Comparison of ENCODE assay signal across 34 mouse cellular contexts in the genomic region with DNA sequence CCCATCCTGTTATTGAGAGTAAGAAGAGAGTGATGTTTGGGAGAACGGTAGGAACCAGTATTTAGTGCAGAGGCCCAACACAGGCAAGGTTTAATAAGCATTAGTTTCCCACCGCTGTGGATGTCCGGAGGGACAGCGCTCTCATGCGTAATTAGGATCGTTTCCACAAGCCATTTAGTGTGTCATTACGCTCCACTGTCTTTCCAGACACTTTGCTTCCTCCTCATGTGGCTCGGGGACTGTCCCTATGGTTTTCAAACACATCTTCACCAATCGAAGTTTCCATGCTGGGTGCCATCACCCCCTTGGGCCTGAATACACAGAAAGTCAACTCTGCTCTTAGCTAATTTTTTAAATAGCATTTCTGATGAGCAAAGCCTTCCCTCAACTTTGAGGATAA. TPM values are rescaled to one million over a fixed set of nuclear protein-coding genes. Genes with fewer than 3 reads are reported as not detected.
A peak's percentile ranks its signal among the peaks of the same experiment; 100 is the strongest.
DNase-seq lines count a peak whose midpoint lies in the region; ATAC-seq and TF ChIP-seq lines count a peak whose summit lies in the region.
"Had no signal": no experiment of that assay in that cellular context is flagged by ENCODE, and none has a peak within 500 bp of the region (broad histone marks: within the 10 kb centered on the region; RNA-seq: fewer than 3 reads in every experiment).

No protein-coding gene starts in this region.

- H3K4me2 ChIP-seq in midbrain, postnatal 0 days (ENCODE audit: low read depth, low read length, poor library complexity, severe bottlenecking): no peak overlapping the region
- no peak overlapping the region for H3K4me2 ChIP-seq in midbrain, embryonic 16.5 days (ENCODE audit: low read length)
- H3K4me2 ChIP-seq in CH12.LX (ENCODE audit: insufficient read depth, low read depth, poor library complexity, severe bottlenecking): peak overlapping the region; percentile 81
- H3K4me2 ChIP-seq: embryonic facial prominence, embryonic 12.5 days; heart, embryonic 15.5 days; hindbrain, embryonic 12.5 days; liver, embryonic 13.5 days; midbrain, embryonic 15.5 days had no signal

- no peaks in the 10 kb centered on the region for H3K36me3 ChIP-seq in midbrain, postnatal 0 days (ENCODE audit: insufficient read depth, low read length)
- no peaks in the 10 kb centered on the region for H3K36me3 ChIP-seq in midbrain, embryonic 16.5 days (ENCODE audit: control insufficient read depth, insufficient read depth, low read length)
- peaks cover 0 to 17% of the 10 kb centered on the region in 2 experiments for H3K36me3 ChIP-seq in CH12.LX (replicated peaks in 1 of 2; ENCODE audit: control insufficient read depth in 1 of 2, insufficient read depth in 1 of 2, low read length in 1 of 2)
- H3K36me3 ChIP-seq: embryonic facial prominence, embryonic 12.5 days; heart, embryonic 15.5 days; hindbrain, embryonic 12.5 days; liver, embryonic 13.5 days; midbrain, embryonic 10.5 days; midbrain, embryonic 15.5 days had no signal

- no peaks in the 10 kb centered on the region for H3K27me3 ChIP-seq in midbrain, postnatal 0 days (ENCODE audit: insufficient read depth, low read length)
- no peaks in the 10 kb centered on the region for H3K27me3 ChIP-seq in midbrain, embryonic 16.5 days (ENCODE audit: control insufficient read depth, insufficient read depth, low read depth, low read length)
- H3K27me3 ChIP-seq in CH12.LX (replicated peaks): no peaks in the 10 kb centered on the region
- H3K27me3 ChIP-seq: embryonic facial prominence, embryonic 12.5 days; heart, embryonic 15.5 days; hindbrain, embryonic 12.5 days; liver, embryonic 13.5 days; midbrain, embryonic 15.5 days had no signal

- TF ChIP-seq EP300 in CH12.LX (IDR thresholded peaks at IDR 0.05; ENCODE audit: low read length): peak; percentile 87

- DNase-seq in midbrain, postnatal 0 days (ENCODE audit: low spot score): peak; percentile 36
- DNase-seq in CH12.LX (ENCODE audit: extremely low read depth): peak; percentile 88
- no peak for DNase-seq in left cerebral cortex, adult 18-20 months (ENCODE audit: low spot score in 2 of 2)
- DNase-seq in lung, adult 18-20 months: no peak
- DNase-seq: adrenal gland, adult 8-10 months; B cell, adult 2 months; cerebellum, adult 9-10 months; cerebellum, postnatal 36 days; embryo, embryonic 11 days; gastrocnemius, postnatal 14 days; heart, postnatal 36 days; kidney, adult 8-10 months; kidney, postnatal 10 days; left cerebral cortex, postnatal 4 days; liver, embryonic 13.5 days; lung, adult 2 months; lung, postnatal 10 days; right cerebral cortex, postnatal 25 days; spleen, adult 18-20 months; thymus, adult 18-20 months; thymus, postnatal 36 days had no signal

- no peak for TF ChIP-seq POLR2A in CH12.LX (IDR thresholded peaks at IDR 0.05; ENCODE audit: low read depth, low read length)

- no peaks in the 10 kb centered on the region for H3K9me3 ChIP-seq in midbrain, postnatal 0 days (ENCODE audit: low read length)
- H3K9me3 ChIP-seq in midbrain, embryonic 16.5 days (replicated peaks; ENCODE audit: control insufficient read depth, low read length, poor library complexity, severe bottlenecking): no peaks in the 10 kb centered on the region
- no peaks in the 10 kb centered on the region for H3K9me3 ChIP-seq in CH12.LX (replicated peaks; ENCODE audit: low read length)
- H3K9me3 ChIP-seq: embryonic facial prominence, embryonic 12.5 days; heart, embryonic 15.5 days; hindbrain, embryonic 12.5 days; liver, embryonic 13.5 days; midbrain, embryonic 10.5 days; midbrain, embryonic 15.5 days had no signal

- in situ Hi-C loops in CH12.LX (cut with MboI; ENCODE audit: low pct_ligation_motif_present, low pct_unique_long_range_greater_than_20kb, low sequenced_read_pairs): no loop called here

- peaks cover 6% of the 10 kb centered on the region; the same call in 1 of the 2 replicates for H3K4me1 ChIP-seq in midbrain, postnatal 0 days (ENCODE audit: insufficient read depth, low read length)
- H3K4me1 ChIP-seq in midbrain, embryonic 16.5 days (ENCODE audit: control insufficient read depth, insufficient read depth, low read length): peaks cover 45% of the 10 kb centered on the region
- H3K4me1 ChIP-seq in CH12.LX (ENCODE audit: control insufficient read depth in 1 of 2, insufficient read depth in 2 of 2): peaks cover 57 to 98% of the 10 kb centered on the region in 2 experiments

- dilution Hi-C loops in CH12.LX (cut with MboI; ENCODE audit: extremely low pct_ligation_motif_present, extremely low pct_unique_long_range_greater_than_20kb, low sequenced_read_pairs): no loop called here

- no peak for ATAC-seq in midbrain, postnatal 0 days (ENCODE audit: low FRiP score)
- no peak for ATAC-seq in midbrain, embryonic 16.5 days
- ATAC-seq in inflammation-experienced regulatory T-cells, adult 6 months: peak; percentile 48
- ATAC-seq: forebrain, embryonic 14.5 days; hindbrain, postnatal 0 days; intestine, embryonic 16.5 days; midbrain, embryonic 15.5 days had no signal

- H3K27ac ChIP-seq in midbrain, postnatal 0 days (ENCODE audit: low read depth, low read length): no peak overlapping the region
- no peak overlapping the region for H3K27ac ChIP-seq in midbrain, embryonic 16.5 days (ENCODE audit: low read length)
- peak overlapping the region; percentile 83 for H3K27ac ChIP-seq in CH12.LX (ENCODE audit: insufficient read depth, low read depth)
- H3K27ac ChIP-seq: embryonic facial prominence, embryonic 12.5 days; heart, embryonic 15.5 days; hindbrain, embryonic 12.5 days; hindbrain, postnatal 0 days; liver, embryonic 13.5 days; macrophage; midbrain, embryonic 10.5 days; midbrain, embryonic 15.5 days; stomach, postnatal 0 days had no signal

- H3K4me3 ChIP-seq in midbrain, postnatal 0 days (ENCODE audit: low read depth, low read length): no peak overlapping the region
- H3K4me3 ChIP-seq in midbrain, embryonic 16.5 days (ENCODE audit: low read depth, low read length): no peak overlapping the region
- no peak overlapping the region for H3K4me3 ChIP-seq in CH12.LX (replicated peaks in 1 of 3; ENCODE audit: low read depth in 2 of 3, low read length in 2 of 3, poor library complexity in 1 of 3)
- H3K4me3 ChIP-seq: embryonic facial prominence, embryonic 12.5 days; heart, embryonic 15.5 days; hindbrain, embryonic 12.5 days; liver, embryonic 13.5 days; midbrain, embryonic 10.5 days; midbrain, embryonic 15.5 days; myocyte had no signal

- no peak; the same call in 1 of the 2 replicates for TF ChIP-seq RAD21 in CH12.LX (IDR thresholded peaks at IDR 0.05; ENCODE audit: low read depth, low read length)

- no peak overlapping the region for H3K9ac ChIP-seq in midbrain, postnatal 0 days (replicated peaks; ENCODE audit: low read length, poor library complexity, severe bottlenecking)
- no peak overlapping the region for H3K9ac ChIP-seq in midbrain, embryonic 16.5 days (ENCODE audit: low read depth, low read length)
- H3K9ac ChIP-seq in CH12.LX (ENCODE audit: insufficient read depth, low read depth): no peak overlapping the region
- H3K9ac ChIP-seq: embryonic facial prominence, embryonic 12.5 days; heart, embryonic 15.5 days; hindbrain, embryonic 12.5 days; liver, embryonic 13.5 days; midbrain, embryonic 15.5 days had no signal

- WGBS in midbrain, postnatal 0 days: 74% methylated on average over 9 of the region's 9 CpGs
- WGBS in midbrain, embryonic 16.5 days: 66% methylated on average over 9 of the region's 9 CpGs

- no peak for TF ChIP-seq CTCF in midbrain, postnatal 0 days (IDR thresholded peaks at IDR 0.05)
- no peak for TF ChIP-seq CTCF in CH12.LX (conservative IDR thresholded peaks at IDR 0.05 in 1 of 2, IDR thresholded peaks at IDR 0.05 in 1 of 2; ENCODE audit: low read depth in 2 of 2, low read length in 2 of 2)

- H3K79me2 ChIP-seq in CH12.LX (replicated peaks; ENCODE audit: control insufficient read depth, extremely low read depth, insufficient read depth, poor library complexity, severe bottlenecking): peaks cover 87% of the 10 kb centered on the region

TF ChIP-seq in CH12.LX, 34 proteins besides CTCF, POLR2A, EP300 and RAD21 (continues in another document):
- TF ChIP-seq HCFC1 (IDR thresholded peaks at IDR 0.05; ENCODE audit: low read depth, low read length) (no peak), USF1 (IDR thresholded peaks at IDR 0.05; ENCODE audit: low read depth, low read length) (no peak), JUND (conservative IDR thresholded peaks at IDR 0.05; ENCODE audit: low read depth, low read length) (0 out of 2 replicates have a peak, but pooled peaks have one; percentile 6), MAFK (IDR thresholded peaks at IDR 0.05; ENCODE audit: insufficient replicate concordance, low read length) (0 out of 2 replicates have a peak, but pooled peaks have one; percentile 6)

RNA-seq across cellular contexts. Expression of a gene that starts 7.9 kb away (rescaled TPM):
- 53.9 and 54.4 TPM in 2 replicates for total RNA-seq in midbrain, postnatal 0 days (2014; rRNA removed)
- 23.1 and 24.8 TPM in 2 replicates for polyA plus RNA-seq in midbrain, postnatal 0 days (2015; fragmentation: Nextera tagmentation; extraction: Ambion mirVana)
- polyA plus RNA-seq in midbrain, embryonic 16.5 days (2015; fragmentation: Nextera tagmentation; extraction: Ambion mirVana): 18.4 and 21.4 TPM in 2 replicates
- total RNA-seq in CH12.LX (2012; rRNA removed) (44.6 and 52.2 TPM in 2 replicates), CH12.LX (2014; rRNA removed) (29.4 and 33.2 TPM in 2 replicates)
- 62.1 and 62.8 TPM in 2 replicates for polyA plus RNA-seq in CH12.LX (2012; ENCODE audit: insufficient read length, low read depth)
- polyA plus RNA-seq in inflammation-experienced regulatory T-cells, adult 6 months (2017; shearing (Covaris generic)): 10 to 100 TPM in 2 of 3 experiments, 1 to 10 TPM in 1; 9.8 to 16.6 (median 13.3) TPM
- total RNA-seq in left cerebral cortex, adult 18-20 months (2021): 100 to 1,000 TPM in 1 of 2 experiments, 10 to 100 TPM in 1; 96.8 to 105 TPM

RNA-seq across cellular contexts. Expression of a gene that starts 21.0 kb away (rescaled TPM):
- 463 and 476 TPM in 2 replicates for total RNA-seq in midbrain, postnatal 0 days (2014; rRNA removed)
- 360 and 362 TPM in 2 replicates for polyA plus RNA-seq in midbrain, postnatal 0 days (2015; fragmentation: Nextera tagmentation; extraction: Ambion mirVana)
- 345 and 352 TPM in 2 replicates for polyA plus RNA-seq in midbrain, embryonic 16.5 days (2015; fragmentation: Nextera tagmentation; extraction: Ambion mirVana)
- total RNA-seq in CH12.LX (2012; rRNA removed) (2,694 and 2,801 TPM in 2 replicates), CH12.LX (2014; rRNA removed) (2,433 and 2,576 TPM in 2 replicates)
- polyA plus RNA-seq in CH12.LX (2012; ENCODE audit: insufficient read length, low read depth): 2,607 and 2,835 TPM in 2 replicates
- 1,000 to 10,000 TPM; 1,376 to 1,988 (median 1,894) TPM for polyA plus RNA-seq in inflammation-experienced regulatory T-cells, adult 6 months (2017; shearing (Covaris generic))
- 100 to 1,000 TPM; 457 to 473 TPM for total RNA-seq in left cerebral cortex, adult 18-20 months (2021)

RNA-seq across cellular contexts. Expression of a gene that starts 36.8 kb away (rescaled TPM):
- 141 and 153 TPM in 2 replicates for total RNA-seq in midbrain, postnatal 0 days (2014; rRNA removed)
- polyA plus RNA-seq in midbrain, postnatal 0 days (2015; fragmentation: Nextera tagmentation; extraction: Ambion mirVana): 16.4 and 17.9 TPM in 2 replicates
- 22.6 and 22.9 TPM in 2 replicates for polyA plus RNA-seq in midbrain, embryonic 16.5 days (2015; fragmentation: Nextera tagmentation; extraction: Ambion mirVana)
- 6.8 and 7.8 TPM in 2 replicates for total RNA-seq in CH12.LX (2012; rRNA removed)
- 0.89 and 2.1 TPM in 2 replicates for total RNA-seq in CH12.LX (2014; rRNA removed)
- polyA plus RNA-seq in CH12.LX (2012; ENCODE audit: insufficient read length, low read depth): 4.3 and 6.0 TPM in 2 replicates
- polyA plus RNA-seq in inflammation-experienced regulatory T-cells, adult 6 months (2017; shearing (Covaris generic)): 1 to 10 TPM; 4.4 to 8.7 (median 8.2) TPM
- 100 to 1,000 TPM; 163 to 164 TPM for total RNA-seq in left cerebral cortex, adult 18-20 months (2021)

Comparison
In these comparisons a context has a peak if more than half of its experiments do, and no peak if none do; other contexts are left out.
1. DNase-seq: peak in midbrain, postnatal 0 days (single experiment) and CH12.LX (single experiment); none in left cerebral cortex, adult 18-20 months (0 of 2) and lung, adult 18-20 months (0 of 2).